Mouse (Mus musculus): Measurements from ENCODE around the gene A630023A22Rik. TPM values are rescaled to one million over a fixed set of nuclear protein-coding genes. Genes with fewer than 3 reads are reported as not detected.

A630023A22Rik gene
- 0.37 TPM in 1 of 2 replicates, not detected in the other for polyA plus RNA-seq (2012; rRNA removed; ENCODE audit: low replicate concordance)

DNA sequence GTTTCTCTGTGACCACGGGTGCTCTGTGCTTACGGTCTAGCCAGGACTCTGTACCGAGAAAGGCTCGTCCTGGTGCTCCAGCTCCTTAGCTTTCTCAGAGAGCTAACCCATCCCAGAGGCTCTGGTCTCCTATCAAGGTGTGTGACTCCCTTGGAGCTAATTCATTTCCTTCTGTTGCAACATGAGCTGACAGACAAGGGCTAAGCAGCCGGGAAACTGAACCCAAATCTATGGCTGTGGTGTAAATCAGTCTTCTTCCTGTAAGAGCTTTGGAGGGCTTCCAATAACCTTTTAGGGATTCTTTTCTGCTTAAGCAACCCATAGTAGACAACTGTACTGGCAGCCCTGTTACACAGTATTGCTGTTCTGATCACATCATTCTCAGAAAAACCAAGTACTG lies at the start of gene A630023A22Rik:
Gene A630023A22Rik, minus strand, starts transcription at position 154 of the 400 bp plus-strand sequence.

GRCm38 (mm10) chr14:34152342-34152741 lies 49.8 kb upstream of the A630023A22Rik start, which contains the start of gene Npy4r:
Gene Npy4r (minus strand): TSS chr14:34152489.

GRCm38 (mm10) chr14:34085731-34086130 lies 16.8 kb downstream of the A630023A22Rik start, which contains the start of gene Anxa8:
Gene Anxa8 (plus strand): TSS chr14:34085981.

GRCm38 (mm10) chr14:34052516-34052915 lies 50.0 kb downstream of the A630023A22Rik start, which contains the start of gene Antxrl:
Gene Antxrl (plus strand): TSS chr14:34052707.

GRCm38 (mm10) chr14:34016381-34016780 lies 86.2 kb downstream of the A630023A22Rik start, which contains the start of gene Gm5460:
Gene Gm5460 (plus strand): TSS chr14:34016758.

GRCm38 (mm10) chr14:34015063-34015462 lies 87.5 kb downstream of the A630023A22Rik start, which contains the start of gene Gm30083:
Gene Gm30083 (minus strand): TSS chr14:34015182.

Other genes with a start within 250 kb of the A630023A22Rik start
- 17.3 and 92.4 TPM in 2 replicates for gene Gdf10, start 179.2 kb downstream of the A630023A22Rik start, polyA plus RNA-seq (2012; rRNA removed; ENCODE audit: low replicate concordance)
- 0.08 TPM in 1 of 2 replicates, not detected in the other for gene Gdf2, start 161.7 kb downstream of the A630023A22Rik start, polyA plus RNA-seq (2012; rRNA removed; ENCODE audit: low replicate concordance)
- gene Rbp3, start 148.8 kb downstream of the A630023A22Rik start, polyA plus RNA-seq (2012; rRNA removed; ENCODE audit: low replicate concordance), result not detected in 2 replicates
- not detected in 2 replicates for gene Zfp488, start 124.0 kb downstream of the A630023A22Rik start, polyA plus RNA-seq (2012; rRNA removed; ENCODE audit: low replicate concordance)
- not detected in 2 replicates for gene Gm30083, start 87.6 kb downstream of the A630023A22Rik start, polyA plus RNA-seq (2012; rRNA removed; ENCODE audit: low replicate concordance)
- 1.6 and 11.2 TPM in 2 replicates for gene Gm5460, start 86.0 kb downstream of the A630023A22Rik start, polyA plus RNA-seq (2012; rRNA removed; ENCODE audit: low replicate concordance)
- not detected in 2 replicates for gene Antxrl, start 50.0 kb downstream of the A630023A22Rik start, polyA plus RNA-seq (2012; rRNA removed; ENCODE audit: low replicate concordance)
- 5.3 and 5.7 TPM in 2 replicates for gene Anxa8, start 16.8 kb downstream of the A630023A22Rik start, polyA plus RNA-seq (2012; rRNA removed; ENCODE audit: low replicate concordance)
- gene Npy4r, start 49.7 kb upstream of the A630023A22Rik start, polyA plus RNA-seq (2012; rRNA removed; ENCODE audit: low replicate concordance), result 0.51 and 0.82 TPM in 2 replicates
- 0.37 and 0.72 TPM in 2 replicates for gene Gprin2, start 98.9 kb upstream of the A630023A22Rik start, polyA plus RNA-seq (2012; rRNA removed; ENCODE audit: low replicate concordance)
- 11.1 and 14.2 TPM in 2 replicates for gene Syt15, start 116.8 kb upstream of the A630023A22Rik start, polyA plus RNA-seq (2012; rRNA removed; ENCODE audit: low replicate concordance)
- gene Shld2, start 207.7 kb upstream of the A630023A22Rik start, polyA plus RNA-seq (2012; rRNA removed; ENCODE audit: low replicate concordance), result 3.1 and 3.5 TPM in 2 replicates
- 83.7 and 91.1 TPM in 2 replicates for gene Glud1, start 208.0 kb upstream of the A630023A22Rik start, polyA plus RNA-seq (2012; rRNA removed; ENCODE audit: low replicate concordance)

Measured in subcutaneous adipose tissue, adult 2 months (tissue).